In genomic region chr14:47594426-47595103, GRCm38 (mm10) we compare ENCODE assay signal across 14 mouse cellular contexts.
"Had no signal": no experiment of that assay in that cellular context is flagged by ENCODE, and none has a peak within 500 bp of the region (broad histone marks: within the 10 kb centered on the region; RNA-seq: fewer than 3 reads in every experiment).

No protein-coding gene starts in this region.

- H3K4me1 ChIP-seq: midbrain, embryonic 12.5 days had no signal

- H3K36me3 ChIP-seq: limb, embryonic 10.5 days; midbrain, embryonic 12.5 days; neural tube, embryonic 13.5 days had no signal

- H3K9ac ChIP-seq: midbrain, embryonic 12.5 days; neural tube, embryonic 13.5 days had no signal

- H3K27ac ChIP-seq: left cerebral cortex, adult 2 months; limb, embryonic 10.5 days; midbrain, embryonic 12.5 days; neural tube, embryonic 13.5 days had no signal

- ATAC-seq: lung, postnatal 0 days; midbrain, embryonic 16.5 days had no signal

- DNase-seq: kidney, adult 11 months; kidney, postnatal 10 days; lung, adult 2 months; lung, postnatal 4 days; right cerebral cortex, postnatal 14 days; thymus, adult 18-20 months; thymus, postnatal 25 days had no signal

- H3K9me3 ChIP-seq: limb, embryonic 10.5 days; midbrain, embryonic 12.5 days; neural tube, embryonic 13.5 days had no signal

- H3K4me3 ChIP-seq: left cerebral cortex, adult 2 months; limb, embryonic 10.5 days; megakaryocyte, embryonic 14.5 days; midbrain, embryonic 12.5 days; neural tube, embryonic 13.5 days had no signal

- H3K27me3 ChIP-seq: megakaryocyte, embryonic 14.5 days; midbrain, embryonic 12.5 days; neural tube, embryonic 13.5 days had no signal

- H3K4me2 ChIP-seq: midbrain, embryonic 12.5 days; neural tube, embryonic 13.5 days had no signal
